Mouse (Mus musculus): ENCODE measurements at regions not wholly inside any gene's neighbourhood (a gene's known extent, or its start where the extent isn't known, plus 50 kb on each side); places are given as distances from the start of the nearest gene placed in this dataset.

GRCm38 (mm10) chr4:131216361-131216760 is 272.2 kb downstream of the Matn1 start:
- no peak for DNase-seq

- no peak for DNase-seq
Observed at GRCm38 (mm10) chr4:131217083-131217482, 272.9 kb downstream of the Matn1 start.

DNA sequence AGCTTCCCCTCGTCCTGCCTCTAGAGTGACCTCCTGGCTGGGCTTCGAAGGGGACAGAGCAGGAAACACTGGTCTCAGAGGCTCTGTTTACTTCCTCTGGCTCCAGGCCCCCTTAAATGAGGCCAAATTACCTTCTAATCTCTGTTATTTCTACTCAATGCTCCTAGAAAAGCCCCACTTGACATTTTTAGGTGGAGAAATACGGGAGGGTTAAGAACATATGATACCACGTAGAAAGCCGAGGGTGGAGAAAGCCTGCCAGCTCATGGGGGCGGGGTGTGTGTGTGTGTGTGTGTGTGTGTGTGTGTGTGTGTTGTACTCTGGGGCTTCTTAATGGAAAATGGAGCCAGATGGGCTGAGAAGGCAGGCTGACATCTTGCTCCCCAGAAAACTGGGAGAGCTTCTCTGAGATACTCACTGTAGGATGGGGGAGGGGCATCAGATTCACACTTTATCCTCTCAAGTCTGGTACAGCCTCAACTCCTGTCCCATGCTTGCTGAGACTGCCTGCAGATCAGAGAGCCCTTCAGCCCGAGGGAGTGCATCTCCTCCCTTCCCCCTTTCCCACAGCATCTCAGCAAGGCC is 273.5 kb downstream of the Matn1 start:
- DNase-seq, result no peak

GRCm38 (mm10) chr4:131220966-131221365 is 276.8 kb downstream of the Matn1 start:
- DNase-seq, result no peak

DNA sequence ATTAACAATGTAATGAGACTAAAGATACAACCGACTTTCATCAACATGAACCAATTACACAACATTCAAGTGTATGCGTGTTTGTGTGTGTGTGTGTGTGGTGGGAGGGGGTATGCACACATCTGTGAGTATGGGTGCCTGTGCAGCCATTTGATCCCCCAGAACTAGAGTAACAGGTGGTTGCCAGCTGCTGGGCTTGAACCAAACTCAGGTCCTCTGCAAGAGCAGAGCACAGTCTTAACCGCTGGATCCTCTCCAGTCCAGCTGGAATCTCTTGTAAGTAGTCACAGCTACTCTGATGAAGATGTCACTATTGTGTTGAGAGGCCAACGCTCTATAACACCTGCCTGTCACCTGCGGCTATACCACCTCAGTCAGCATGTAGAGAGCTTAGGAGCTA is 286.2 kb downstream of the Matn1 start:
- DNase-seq, result no peak

- no peak for DNase-seq
Observed at GRCm38 (mm10) chr4:131236611-131237031, 292.4 kb downstream of the Matn1 start.

DNA sequence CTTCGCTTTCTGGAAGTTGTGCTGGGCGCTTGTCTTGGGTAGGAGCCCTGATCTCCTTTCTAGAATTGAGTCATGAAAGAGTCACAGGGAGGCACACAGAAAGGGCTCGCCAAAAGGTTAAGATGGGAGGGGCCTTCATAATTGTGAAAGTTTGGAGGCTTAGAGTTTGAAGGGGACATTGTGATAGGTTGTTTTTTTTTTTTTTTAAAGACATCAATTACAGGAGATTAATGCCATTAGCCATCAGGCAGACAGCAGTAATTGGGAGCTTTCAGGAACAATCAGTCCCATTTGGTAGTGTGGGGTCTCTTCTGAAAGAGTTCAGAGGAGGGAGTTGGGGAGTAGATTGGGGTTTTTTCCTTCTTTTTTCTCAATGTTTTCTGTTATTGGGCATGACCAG is 294.4 kb downstream of the Matn1 start:
- DNase-seq, result no peak

DNA sequence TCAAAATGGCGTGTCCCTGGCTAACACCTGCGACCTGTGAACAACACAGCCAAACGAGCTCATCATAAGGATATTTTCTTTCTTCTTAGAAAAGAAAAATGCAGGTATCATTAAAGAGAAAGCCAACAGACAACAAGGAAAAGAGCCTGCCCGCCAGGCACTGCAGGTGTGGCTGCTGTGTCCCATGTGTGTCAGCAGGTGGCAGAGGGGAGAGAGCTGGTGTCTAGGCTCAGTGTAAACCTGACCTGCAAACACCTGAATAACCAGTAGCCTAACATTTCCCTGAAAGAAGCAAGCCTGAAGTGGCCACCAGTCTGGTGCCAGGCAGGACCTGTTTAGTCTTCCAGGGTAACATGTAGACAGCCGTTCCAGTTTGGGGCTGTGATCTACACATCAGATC is 294.9 kb downstream of the Matn1 start:
- no peak for DNase-seq

- no peak for DNase-seq
Observed at GRCm38 (mm10) chr4:131240457-131240856, 296.3 kb downstream of the Matn1 start.

DNA sequence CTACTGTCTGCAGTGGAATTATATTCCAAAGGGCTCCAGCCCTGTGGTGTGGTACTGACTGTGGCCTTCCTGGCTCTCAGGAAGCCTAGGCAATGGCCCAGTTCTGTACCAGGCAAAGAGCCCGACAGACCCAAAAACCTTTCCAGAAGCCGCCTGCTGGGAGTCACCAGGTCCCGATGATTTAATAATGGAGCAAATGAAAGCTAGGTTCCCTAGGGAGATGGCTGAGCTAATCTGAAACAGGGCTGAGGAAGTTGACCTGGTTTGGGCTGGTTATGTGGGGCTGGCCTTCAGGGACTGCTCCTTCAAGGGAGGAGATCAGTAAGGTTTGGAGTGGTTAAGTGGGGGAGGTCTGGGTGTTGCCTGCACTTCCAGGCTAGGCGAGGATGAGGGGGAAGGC is 298.1 kb downstream of the Matn1 start:
- no peak for DNase-seq

- DNase-seq, result peak in 1 of 2 experiments; percentile 45
Observed at GRCm38 (mm10) chr4:131243744-131244387, 299.7 kb downstream of the Matn1 start.

GRCm38 (mm10) chr4:131252602-131253442 is 308.6 kb downstream of the Matn1 start:
- DNase-seq, result peak; percentile 79 to 80

GRCm38 (mm10) chr4:131253443-131253817 is 309.2 kb downstream of the Matn1 start:
- no peak for DNase-seq

- DNase-seq, result no peak
Observed at GRCm38 (mm10) chr4:131254243-131254642, 310.1 kb downstream of the Matn1 start.

DNA sequence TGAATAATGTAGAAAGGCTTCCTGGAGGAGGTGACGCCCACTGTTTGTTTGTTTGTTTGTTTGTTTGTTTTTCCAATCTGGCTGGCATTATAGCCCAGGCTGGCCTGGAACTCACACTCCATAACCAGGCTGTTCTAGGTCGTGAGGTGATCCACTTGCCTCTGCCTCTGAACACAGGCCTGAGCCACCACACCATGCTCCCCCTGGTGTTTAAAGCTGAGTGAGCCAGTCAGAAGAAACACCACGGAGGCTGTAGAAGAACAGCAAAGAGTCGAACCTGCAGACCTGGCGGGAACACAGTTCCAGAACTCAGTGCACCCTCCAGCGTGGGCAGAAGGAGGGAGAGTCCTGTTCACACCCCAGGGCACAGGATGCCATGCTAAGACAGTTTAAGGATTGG is 310.5 kb downstream of the Matn1 start:
- DNase-seq, result no peak

DNA sequence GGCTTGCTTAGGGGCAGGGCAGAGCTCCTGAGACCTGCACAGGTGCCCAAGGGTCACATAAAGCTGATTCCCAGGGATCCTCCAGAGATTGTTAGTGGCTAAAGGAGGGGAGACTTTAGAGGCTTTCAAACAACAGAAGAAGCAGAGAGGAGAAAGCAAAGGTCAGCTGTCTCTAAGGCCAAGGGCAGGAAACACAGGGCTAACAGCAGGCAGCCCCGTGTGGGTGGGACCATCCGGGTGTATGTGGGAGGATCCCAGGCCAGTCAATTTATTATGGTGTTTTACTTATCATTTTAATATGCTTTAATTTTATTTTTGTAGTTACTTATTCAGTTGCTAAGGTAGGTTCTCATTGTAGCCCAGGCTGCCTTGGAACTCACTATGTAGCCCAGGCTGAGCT is 317.1 kb downstream of the Matn1 start:
- no peak for DNase-seq

GRCm38 (mm10) chr4:131262909-131263308 is 318.7 kb downstream of the Matn1 start:
- peak in 1 of 2 experiments; percentile 33 for DNase-seq

DNA sequence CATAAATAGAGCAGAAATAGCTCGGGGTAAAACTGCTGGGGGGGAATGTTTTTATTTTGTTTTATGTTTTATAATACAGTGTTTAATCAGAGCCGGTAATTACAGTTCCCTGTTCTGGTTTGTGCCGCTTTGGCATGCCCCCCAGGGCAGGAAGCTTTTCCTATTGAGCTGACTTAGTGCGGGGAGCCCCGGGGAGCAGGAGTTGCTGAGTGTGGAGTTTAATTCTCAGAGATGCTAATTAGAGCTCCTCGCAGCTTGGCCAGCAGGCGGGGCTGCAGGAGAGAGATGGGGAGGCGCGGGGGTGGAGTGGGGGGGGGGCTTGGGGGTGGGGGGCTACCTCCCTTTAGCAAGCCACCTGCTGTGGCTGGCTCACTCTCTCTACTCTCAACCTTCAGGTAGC is 322.6 kb downstream of the Matn1 start:
- no peak for DNase-seq

DNA sequence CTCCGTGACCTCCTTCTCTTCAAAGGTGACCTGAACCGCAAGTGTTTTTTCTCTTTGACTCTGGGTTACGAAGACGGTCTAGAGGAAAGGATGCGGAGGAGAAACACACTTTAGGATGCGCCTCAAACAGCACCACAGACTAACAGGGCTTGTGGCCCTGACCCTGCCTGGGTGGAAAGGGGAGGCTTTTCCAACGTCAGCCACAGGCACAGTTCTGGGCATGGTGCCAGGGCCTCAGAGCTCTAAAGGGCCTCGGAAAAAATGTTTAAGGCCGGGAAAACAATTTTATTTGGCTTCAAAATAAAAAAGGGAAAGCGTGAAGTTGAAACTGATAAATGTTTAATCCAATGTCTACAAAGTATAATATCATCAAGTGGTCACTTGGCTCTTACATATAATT is 323.6 kb downstream of the Matn1 start:
- no peak for DNase-seq

DNA sequence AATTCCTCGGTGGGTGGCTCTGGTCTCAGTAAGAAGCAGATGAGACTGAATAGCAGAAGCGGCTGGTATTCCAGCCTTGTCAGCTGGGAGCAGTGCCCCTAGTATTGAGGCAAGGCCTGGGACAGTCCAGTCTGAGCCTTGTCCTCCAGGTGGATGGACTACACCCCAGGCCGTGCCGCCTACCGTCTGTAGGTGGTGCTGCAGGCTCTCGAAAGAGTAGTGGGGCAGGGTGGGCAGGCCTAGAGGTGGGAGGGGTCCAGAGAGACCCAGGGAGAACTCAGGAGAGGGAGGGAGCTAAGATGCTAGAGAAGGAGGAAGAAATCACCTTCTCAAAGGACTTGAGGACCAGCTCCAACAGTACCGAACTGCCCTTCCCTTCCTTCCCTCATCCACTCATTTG is 326.0 kb downstream of the Matn1 start:
- DNase-seq, result no peak

DNA sequence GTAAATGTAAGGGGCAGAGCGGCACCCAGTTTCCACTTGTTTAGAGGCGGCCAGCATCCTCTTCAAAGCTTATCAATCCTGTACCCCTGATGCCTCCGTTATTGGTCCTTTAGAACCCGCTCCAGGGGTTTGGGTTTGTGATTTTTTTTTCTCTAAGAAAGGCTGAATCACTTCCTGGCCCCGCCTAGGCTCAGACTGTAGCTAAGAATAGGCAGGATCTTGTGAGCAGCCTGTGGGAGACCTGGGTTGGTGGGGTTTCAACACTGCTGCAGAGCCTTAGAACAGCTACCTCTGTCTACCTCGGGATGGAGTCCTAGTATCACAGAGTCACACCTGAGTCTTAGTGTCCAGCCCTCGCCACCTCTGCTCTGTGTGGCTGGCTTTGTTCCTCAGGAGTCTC is 327.9 kb downstream of the Matn1 start:
- no peak for DNase-seq

- no peak for DNase-seq
Observed at GRCm38 (mm10) chr4:131293560-131293959, 349.4 kb downstream of the Matn1 start.

DNA sequence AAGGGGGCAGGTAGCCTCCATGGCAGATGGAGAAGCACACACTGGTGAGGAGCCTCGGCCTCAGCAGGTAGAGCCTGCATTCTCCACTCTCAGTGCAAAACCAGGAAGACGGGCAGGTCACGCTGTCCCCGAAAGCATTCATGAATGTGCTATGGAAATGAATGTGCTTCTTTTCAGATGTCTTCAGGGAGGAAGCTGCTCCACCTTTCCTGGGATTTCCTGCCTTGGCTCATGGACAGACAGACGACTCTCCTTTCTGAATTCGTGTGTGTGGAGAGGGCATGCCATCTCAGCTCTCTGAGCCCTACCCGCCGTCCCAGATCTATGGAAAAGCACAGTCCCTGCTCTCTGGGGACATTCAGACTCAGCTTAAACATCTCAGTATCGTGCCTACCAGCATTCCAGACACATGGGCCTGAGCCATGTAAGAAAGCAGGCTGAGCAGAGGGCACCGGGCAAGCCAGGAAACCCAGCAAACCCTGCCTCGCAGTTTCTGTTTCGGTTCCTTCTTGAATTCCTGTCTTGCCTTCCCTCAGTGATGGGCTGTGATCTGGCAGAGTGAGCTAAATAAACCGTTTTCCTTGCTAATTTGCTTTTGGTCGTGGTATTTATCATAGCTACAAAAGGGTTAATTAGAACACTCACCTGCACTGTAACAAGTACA is 354.0 kb downstream of the Matn1 start:
- no peak for DNase-seq
